ENCODE assay signal across 8 mouse cellular contexts in genomic region chr9:65725291-65725622, GRCm38 (mm10). TPM values are rescaled to one million over a fixed set of nuclear protein-coding genes. Genes with fewer than 3 reads are reported as not detected.
DNase-seq lines count a peak whose midpoint lies in the region; ATAC-seq and TF ChIP-seq lines count a peak whose summit lies in the region.

No protein-coding gene starts in this region.

- intact Hi-C loops in heart, adult 2 months (cut with DNase I), result no loop called here
- intact Hi-C loops in heart, postnatal 10 days (cut with DNase I), result no loop called here

- no peaks in the 10 kb centered on the region for H3K9me3 ChIP-seq in heart, postnatal 0 days (replicated peaks; ENCODE audit: control insufficient read depth, low read length)
- H3K9me3 ChIP-seq in midbrain, embryonic 12.5 days, result no peaks in the 10 kb centered on the region

- TF ChIP-seq POLR2A in heart, adult 2 months (IDR thresholded peaks at IDR 0.05; ENCODE audit: insufficient read depth, low read depth, low read length), result no peak

- no peak for TF ChIP-seq EP300 in heart, adult 2 months (IDR thresholded peaks at IDR 0.05; ENCODE audit: insufficient read depth, low read depth, low read length)
- no peak for TF ChIP-seq EP300 in heart, postnatal 0 days (IDR thresholded peaks at IDR 0.05; ENCODE audit: low read depth)

- peaks cover 20% of the 10 kb centered on the region for H3K4me1 ChIP-seq in heart, adult 2 months (ENCODE audit: control insufficient read depth, insufficient read depth, low read length)
- H3K4me1 ChIP-seq in brown adipose tissue, adult 24 weeks (ENCODE audit: control insufficient read depth, insufficient read depth, insufficient read length, low read length), result peaks cover 3% of the 10 kb centered on the region; the same call in 1 of the 2 replicates
- H3K4me1 ChIP-seq in heart, postnatal 0 days (ENCODE audit: control insufficient read depth, insufficient read depth), result peaks cover 35% of the 10 kb centered on the region
- peaks cover 49% of the 10 kb centered on the region for H3K4me1 ChIP-seq in midbrain, embryonic 12.5 days

- no peak overlapping the region for H3K4me3 ChIP-seq in heart, adult 2 months
- H3K4me3 ChIP-seq in brown adipose tissue, adult 24 weeks (ENCODE audit: insufficient read depth, low read depth, low read length), result no peak overlapping the region
- no peak overlapping the region for H3K4me3 ChIP-seq in heart, postnatal 0 days (ENCODE audit: low read depth, low read length)
- H3K4me3 ChIP-seq in midbrain, embryonic 12.5 days, result no peak overlapping the region

- H3K27ac ChIP-seq in heart, adult 2 months, result peak overlapping the region; percentile 77
- H3K27ac ChIP-seq in brown adipose tissue, adult 24 weeks (replicated peaks; ENCODE audit: low read depth, low read length), result peak overlapping the region; percentile 72
- peak overlapping the region; percentile 88 for H3K27ac ChIP-seq in heart, postnatal 0 days (ENCODE audit: low read depth)
- H3K27ac ChIP-seq in midbrain, embryonic 12.5 days (replicated peaks), result peak overlapping the region; percentile 73

- peak overlapping the region; percentile 35 for H3K4me2 ChIP-seq in heart, postnatal 0 days (ENCODE audit: low read depth, low read length)
- 0 out of 2 replicates have a peak overlapping the region, but pooled peaks have one; percentile 21 for H3K4me2 ChIP-seq in midbrain, embryonic 12.5 days (replicated peaks)

- WGBS in heart, adult 2 months, result 34% methylated on average over 4 of the region's 4 CpGs
- WGBS in heart, postnatal 0 days, result 11% methylated on average over 4 of the region's 4 CpGs
- WGBS in midbrain, embryonic 12.5 days, result 42% methylated on average over 4 of the region's 4 CpGs

- H3K36me3 ChIP-seq in heart, adult 2 months (ENCODE audit: control insufficient read depth, insufficient read depth, low read length), result peaks cover 15% of the 10 kb centered on the region
- no peaks in the 10 kb centered on the region for H3K36me3 ChIP-seq in heart, postnatal 0 days (replicated peaks; ENCODE audit: control insufficient read depth, insufficient read depth, low read length)
- peaks cover 13% of the 10 kb centered on the region for H3K36me3 ChIP-seq in midbrain, embryonic 12.5 days

- H3K9ac ChIP-seq in heart, adult 2 months (ENCODE audit: low read depth, low read length), result 0 out of 2 replicates have a peak overlapping the region, but pooled peaks have one; percentile 5
- 0 out of 2 replicates have a peak overlapping the region, but pooled peaks have one; percentile 43 for H3K9ac ChIP-seq in heart, postnatal 0 days (replicated peaks; ENCODE audit: low read depth, low read length)
- 0 out of 2 replicates have a peak overlapping the region, but pooled peaks have one; percentile 24 for H3K9ac ChIP-seq in midbrain, embryonic 12.5 days (replicated peaks)

- no peak for TF ChIP-seq CTCF in heart, adult 2 months (IDR thresholded peaks at IDR 0.05)
- no peak for TF ChIP-seq CTCF in heart, postnatal 0 days (IDR thresholded peaks at IDR 0.05; ENCODE audit: low read depth)

- 0 out of 2 replicates have a peak, but pooled peaks cover 3% of the 10 kb centered on the region for H3K79me2 ChIP-seq in heart, adult 2 months (replicated peaks; ENCODE audit: control insufficient read depth, insufficient read depth, low read length)

- DNase-seq in heart, adult 2 months, result no peak
- DNase-seq in heart, postnatal 10 days, result no peak
- DNase-seq in heart, postnatal 0 days (ENCODE audit: low spot score), result peak; percentile 41
- no peak for DNase-seq in right cerebral cortex, postnatal 14 days
- no peak for DNase-seq in layer of hippocampus, postnatal 25 days (ENCODE audit: extremely low spot score in 1 of 2, low spot score in 1 of 2)

- 0 out of 2 replicates have a peak, but pooled peaks have one; percentile 37 for ATAC-seq in heart, postnatal 0 days (ENCODE audit: insufficient read depth, low read depth)
- no peak for ATAC-seq in midbrain, embryonic 12.5 days (ENCODE audit: low FRiP score, low read depth)
- no peak for ATAC-seq in megakaryocyte, adult 5-6 weeks (ENCODE audit: poor library complexity, severe bottlenecking)

- H3K27me3 ChIP-seq in heart, adult 2 months (ENCODE audit: control insufficient read depth, insufficient read depth, low read length), result no peaks in the 10 kb centered on the region
- no peaks in the 10 kb centered on the region for H3K27me3 ChIP-seq in heart, postnatal 0 days (ENCODE audit: control insufficient read depth, insufficient read depth, low read length)
- H3K27me3 ChIP-seq in midbrain, embryonic 12.5 days, result no peaks in the 10 kb centered on the region

RNA-seq across cellular contexts. Expression of gene Oaz2, which starts 57.5 kb away (rescaled TPM):
- total RNA-seq in heart, adult 2 months (2021), result 100 to 1,000 TPM; 202 to 218 TPM
- 154 and 242 TPM in 2 replicates for polyA plus RNA-seq in heart, adult 2 months (2012; rRNA removed)
- 100 to 1,000 TPM; 269 to 276 TPM for total RNA-seq in heart, postnatal 10 days (2021)
- polyA plus RNA-seq in brown adipose tissue, adult 24 weeks (2012; ENCODE audit: insufficient read depth, insufficient read length, missing spikeins), result 52.7 and 66.3 TPM in 2 replicates
- 317 and 350 TPM in 2 replicates for total RNA-seq in heart, postnatal 0 days (2014; rRNA removed; ENCODE audit: low replicate concordance)
- 293 TPM in 2 replicates for polyA plus RNA-seq in heart, postnatal 0 days (2015; fragmentation: Nextera tagmentation; extraction: Ambion mirVana)
- polyA plus RNA-seq in midbrain, embryonic 12.5 days (2016; fragmentation: Nextera tagmentation; extraction: Ambion mirVana), result 262 and 269 TPM in 2 replicates
- 100 to 1,000 TPM; 199 to 217 TPM for total RNA-seq in layer of hippocampus, postnatal 25 days (2021)
- 12.5 and 15.9 TPM in 2 replicates for total RNA-seq in megakaryocyte, adult 5-6 weeks (2015)
- 40.2 and 43.9 TPM in 2 replicates for total RNA-seq in megakaryocyte, adult 5-6 weeks (2017)
